Mouse (Mus musculus) ovary, adult 18-20 months (tissue): ENCODE measurements around the gene 1700088E04Rik.
A peak's percentile ranks its signal among the peaks of the same experiment; 100 is the strongest.

Experiments
- DNase-seq: peaks from one replicate; pipeline ENCODE4 v3.0.0; 2022; ENCODE audit warnings: low spot score, mixed read lengths

1700088E04Rik gene

DNA sequence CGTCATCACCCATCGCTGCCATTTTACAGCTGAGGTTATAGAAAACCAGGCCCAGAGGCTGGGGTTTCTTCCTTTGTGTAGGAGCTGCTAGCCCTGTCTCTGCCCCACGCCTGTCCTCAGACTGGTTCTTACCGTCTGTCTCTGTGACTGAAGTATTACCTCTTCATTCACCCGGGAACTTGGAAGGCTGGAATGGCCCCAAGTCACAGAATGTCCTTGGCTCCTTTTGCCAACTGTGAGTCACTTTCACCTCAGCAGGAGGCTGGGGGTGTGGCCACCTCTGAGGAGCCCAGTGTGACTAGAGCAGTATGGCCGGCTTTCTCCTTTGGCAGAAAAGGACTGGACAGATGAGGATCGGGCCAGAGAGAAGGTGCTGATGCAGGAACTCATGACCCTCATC is 9.6 kb downstream of the 1700088E04Rik start:
- DNase-seq = peak; percentile 79

DNA sequence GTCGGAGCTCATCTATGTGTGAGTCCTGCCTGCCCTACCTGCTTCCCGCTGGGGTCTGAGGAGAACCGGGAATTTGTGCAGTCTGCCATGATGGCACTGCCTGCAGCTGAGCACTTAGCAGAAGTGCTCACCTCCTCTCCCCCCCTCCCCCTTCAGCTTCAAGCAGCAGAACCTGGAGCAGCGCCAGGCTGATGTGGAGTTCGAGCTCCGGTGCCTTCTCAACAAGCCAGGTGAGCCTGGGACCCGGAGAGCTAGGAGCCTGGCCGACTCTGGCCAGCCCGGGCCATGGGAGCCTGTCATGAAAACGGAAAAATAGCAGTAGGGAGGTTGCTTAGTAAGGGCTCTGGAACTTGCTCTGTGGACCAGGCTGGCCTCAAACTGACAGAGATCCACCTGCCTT is 10.3 kb downstream of the 1700088E04Rik start:
- no peak for DNase-seq

DNA sequence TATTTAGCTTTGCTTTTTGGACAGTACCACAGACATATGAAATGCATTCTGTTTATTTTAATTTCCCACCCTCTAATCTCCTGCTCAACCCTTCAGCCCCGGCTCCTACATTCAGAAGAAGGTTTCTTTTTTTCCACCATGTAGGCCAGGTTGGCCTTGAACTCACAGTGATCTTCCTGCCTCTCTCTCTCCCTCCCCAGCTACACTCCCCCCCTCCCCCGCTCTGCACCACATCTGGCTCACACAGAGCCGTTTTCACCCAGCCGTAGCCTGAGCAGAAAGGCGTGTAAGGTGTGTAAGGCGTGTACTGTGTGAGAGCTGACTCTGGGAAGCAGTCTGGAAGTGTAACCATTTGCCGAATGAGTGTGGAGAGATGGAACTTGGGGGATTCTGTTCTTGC is 11.7 kb downstream of the 1700088E04Rik start:
- no peak for DNase-seq

DNA sequence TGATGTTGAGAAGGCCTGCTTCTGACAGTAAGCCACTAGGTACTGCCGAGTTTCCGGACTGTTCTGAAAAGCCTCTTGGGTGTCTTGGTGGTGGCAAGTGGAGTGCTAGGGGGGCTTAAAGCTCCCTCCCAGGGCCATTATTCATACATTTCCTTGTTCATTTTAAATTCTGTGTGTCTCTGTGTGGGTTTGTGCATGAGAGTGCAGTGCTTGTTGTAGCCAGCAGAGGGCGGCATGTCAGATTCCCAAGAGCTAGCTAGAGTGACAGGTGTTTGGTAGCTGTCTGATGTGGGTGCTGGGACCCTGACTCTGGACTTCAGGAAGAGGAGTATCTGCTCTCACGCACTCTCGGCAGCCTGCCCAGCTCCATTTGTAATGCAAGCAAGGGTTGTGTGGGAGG is 12.8 kb downstream of the 1700088E04Rik start:
- DNase-seq = no peak

DNA sequence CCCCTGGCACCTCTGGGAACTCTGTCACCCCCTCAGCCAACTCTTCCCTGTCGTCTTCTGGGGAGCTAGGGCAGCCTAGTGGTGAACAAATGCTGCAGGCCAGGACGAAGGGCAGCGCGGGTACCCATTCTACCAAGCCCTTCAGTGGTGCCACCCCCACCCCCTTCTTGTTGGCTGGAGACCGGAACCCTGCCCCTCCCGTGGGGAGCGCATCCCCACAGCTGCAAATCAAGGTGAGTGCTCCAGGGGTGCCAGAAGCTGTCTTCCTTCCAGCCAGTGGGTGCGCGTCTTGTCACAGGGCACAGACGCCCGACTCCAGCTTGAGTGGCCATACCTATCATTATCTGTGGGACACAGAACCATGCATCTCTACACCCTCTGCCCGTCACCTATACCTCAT is 14.0 kb downstream of the 1700088E04Rik start:
- DNase-seq = no peak

DNA sequence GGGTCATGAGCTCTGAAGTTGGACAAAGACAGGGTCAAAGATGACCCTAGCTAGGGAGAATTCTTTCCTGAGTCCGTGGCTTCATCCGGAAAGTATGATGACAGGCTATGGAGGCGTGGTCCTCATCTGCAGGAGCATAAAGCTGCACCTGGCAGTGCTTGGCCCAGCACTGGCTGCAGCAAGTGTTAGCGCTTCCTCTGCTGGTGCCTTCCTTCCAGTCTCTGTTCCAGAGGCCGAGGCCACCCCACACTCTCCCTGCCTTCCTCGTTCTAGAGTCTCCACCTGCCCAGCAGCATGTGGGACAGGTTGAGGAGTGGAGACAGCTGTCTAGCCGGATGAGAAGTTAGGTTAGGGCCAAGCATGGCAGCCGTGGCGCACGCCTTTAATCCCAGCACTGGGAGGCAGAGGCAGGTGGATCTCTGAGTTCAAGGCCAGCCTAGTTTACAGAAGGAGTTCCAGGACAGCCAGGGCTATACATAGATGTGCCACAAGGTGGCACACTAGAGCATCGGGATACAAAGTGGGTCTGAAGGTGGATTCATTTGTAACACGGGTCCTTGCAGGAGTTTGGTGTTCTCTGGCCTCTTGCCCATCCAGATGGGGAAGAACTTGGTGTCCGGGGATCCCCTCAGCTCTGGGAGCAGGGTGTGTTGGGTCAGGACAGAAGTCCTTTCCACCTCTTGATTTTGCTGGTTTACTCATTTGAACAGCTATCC is 14.7 kb downstream of the 1700088E04Rik start:
- DNase-seq = no peak

DNA sequence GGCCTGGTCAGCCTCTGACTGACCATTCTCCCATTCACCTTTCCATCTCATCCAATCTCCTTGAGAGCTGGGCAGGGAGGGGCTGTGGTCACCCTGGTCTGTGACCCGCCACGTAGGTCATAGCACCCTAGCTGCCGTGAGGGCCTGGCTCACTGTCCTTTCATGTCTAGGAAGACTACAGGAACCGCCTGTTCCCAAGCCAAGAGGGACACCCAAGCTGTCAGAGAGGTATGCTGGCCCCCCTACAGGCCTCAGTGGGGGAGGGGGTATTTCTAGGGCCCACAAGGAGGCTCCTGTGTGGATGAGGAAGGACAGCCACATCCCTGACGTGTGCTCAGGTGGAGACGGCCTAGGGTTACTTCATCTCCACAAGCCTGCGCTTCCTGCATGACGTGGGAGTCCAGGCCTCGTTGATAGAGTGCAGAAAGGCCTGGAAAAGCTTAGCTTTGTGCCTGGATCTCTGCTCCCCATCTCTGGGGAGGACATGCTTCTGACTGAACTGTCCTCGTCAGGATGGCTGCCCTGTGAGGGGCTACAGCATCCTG is 16.6 kb downstream of the 1700088E04Rik start:
- DNase-seq = no peak

DNA sequence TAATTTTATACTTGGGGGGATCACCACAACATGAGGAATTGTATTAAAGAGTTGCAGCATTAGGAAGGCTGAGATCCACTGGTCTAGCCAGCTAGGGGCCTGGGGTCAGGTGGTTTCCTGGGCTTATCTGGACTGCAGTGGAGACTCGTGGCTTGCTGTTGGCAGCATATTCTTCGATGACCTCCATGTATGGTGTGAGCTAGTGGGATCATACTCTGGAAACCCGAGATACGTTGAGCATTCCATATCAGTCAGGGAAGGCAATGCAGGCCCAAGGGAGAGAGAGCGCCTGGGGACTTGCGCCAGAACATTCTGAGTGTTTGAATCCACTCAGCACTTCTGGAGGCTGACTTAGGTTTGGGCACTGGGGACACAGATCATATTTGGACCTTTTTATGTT is 17.3 kb downstream of the 1700088E04Rik start:
- DNase-seq = no peak

DNA sequence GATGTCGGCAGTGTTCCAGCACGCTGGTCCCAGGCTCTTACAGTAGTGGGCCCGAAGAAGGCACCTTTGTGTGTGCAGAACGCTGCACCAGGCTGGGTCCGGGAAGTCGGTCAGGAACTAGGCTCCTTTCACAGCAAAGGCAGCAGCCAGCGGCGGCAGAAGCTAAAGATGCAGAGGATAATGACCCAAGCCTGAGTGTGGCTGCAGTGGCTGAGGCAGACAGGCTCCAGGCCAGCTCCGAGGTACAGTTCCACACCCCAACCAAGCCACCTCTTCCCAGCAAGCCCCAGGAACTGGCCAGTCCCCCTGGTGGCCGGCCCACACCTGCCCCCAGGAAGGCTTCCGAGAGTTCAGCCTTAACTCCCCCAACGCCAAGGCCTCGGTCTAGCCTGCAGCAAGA is 18.5 kb downstream of the 1700088E04Rik start:
- no peak for DNase-seq

DNA sequence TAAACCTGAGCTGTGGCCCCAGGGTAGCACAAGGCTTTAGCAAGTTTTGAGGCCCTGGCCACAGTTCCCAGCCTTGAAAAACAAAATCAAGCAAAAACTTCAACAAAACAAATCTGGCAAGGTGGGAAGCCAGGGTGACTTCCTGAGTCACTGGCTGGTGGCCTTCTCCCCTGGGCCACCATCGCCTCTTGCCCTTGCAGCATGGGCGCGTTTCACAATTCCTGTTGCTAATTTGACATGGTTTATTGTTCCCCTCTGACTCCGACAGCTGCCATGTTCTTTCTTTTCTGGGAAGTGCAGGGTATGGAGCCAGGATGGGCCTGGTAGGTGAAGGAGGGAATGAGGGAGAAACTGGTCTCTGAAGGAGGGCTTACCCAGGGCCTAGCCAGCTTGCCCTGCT is 18.9 kb downstream of the 1700088E04Rik start:
- DNase-seq = no peak

DNA sequence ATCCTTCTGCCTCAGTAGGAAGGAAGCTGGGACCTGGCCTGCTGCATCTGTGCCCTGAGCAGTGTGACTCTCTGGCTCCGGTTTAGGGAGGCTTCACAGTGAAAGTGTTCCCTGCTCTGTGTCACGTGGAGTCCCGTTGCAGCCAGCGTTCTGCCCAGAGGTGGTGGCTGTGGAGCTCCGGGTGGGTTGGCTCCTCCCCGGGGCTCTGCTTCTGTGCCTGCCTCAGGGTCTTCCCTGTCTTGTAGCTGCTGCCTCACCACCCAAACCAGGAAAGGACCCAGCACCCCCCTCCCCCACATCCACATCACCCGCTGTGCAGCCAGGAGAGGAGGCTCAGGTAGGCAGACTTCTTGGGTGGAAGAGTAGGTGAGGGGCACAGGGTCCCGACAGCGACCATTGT is 21.6 kb downstream of the 1700088E04Rik start:
- no peak for DNase-seq

DNA sequence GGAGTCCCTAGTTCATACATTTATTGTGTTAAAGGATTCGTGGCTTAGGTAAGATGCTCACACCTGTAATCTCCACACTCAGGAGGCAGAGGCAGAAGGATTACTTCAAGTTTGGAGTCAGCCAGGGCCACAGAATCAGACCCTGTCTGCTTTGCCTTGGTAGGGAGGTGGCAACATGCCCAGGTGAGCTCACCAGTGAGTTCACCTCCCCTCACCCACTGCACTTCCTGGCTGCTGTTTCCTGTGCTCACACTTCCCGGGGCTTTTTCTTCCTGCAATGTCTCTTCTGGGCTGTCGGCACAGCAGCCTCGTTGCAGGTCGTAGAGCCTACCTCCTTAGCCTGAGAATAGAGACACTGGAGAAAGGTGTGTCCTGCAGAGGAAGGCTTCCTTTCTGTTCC is 25.8 kb downstream of the 1700088E04Rik start:
- DNase-seq = no peak

DNA sequence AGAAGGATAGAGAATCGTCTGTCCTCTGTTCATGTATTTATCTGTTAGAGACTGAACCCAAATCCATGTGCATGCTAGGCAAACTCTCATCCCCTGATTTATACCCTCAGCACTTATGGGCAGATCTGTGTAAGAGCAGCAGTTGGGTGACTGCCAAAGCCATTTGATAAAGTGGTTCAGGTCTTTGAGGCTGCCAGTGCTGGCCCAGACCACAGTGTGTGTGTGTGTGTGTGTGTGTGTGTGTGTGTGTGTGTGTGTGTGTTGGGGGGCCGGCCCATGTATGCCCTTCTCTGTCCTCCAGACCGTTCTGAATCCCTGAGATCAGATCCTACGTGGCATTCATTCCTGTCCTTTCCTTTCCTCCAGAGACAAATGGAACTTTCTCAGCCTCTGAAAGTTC is 29.3 kb downstream of the 1700088E04Rik start:
- no peak for DNase-seq

DNA sequence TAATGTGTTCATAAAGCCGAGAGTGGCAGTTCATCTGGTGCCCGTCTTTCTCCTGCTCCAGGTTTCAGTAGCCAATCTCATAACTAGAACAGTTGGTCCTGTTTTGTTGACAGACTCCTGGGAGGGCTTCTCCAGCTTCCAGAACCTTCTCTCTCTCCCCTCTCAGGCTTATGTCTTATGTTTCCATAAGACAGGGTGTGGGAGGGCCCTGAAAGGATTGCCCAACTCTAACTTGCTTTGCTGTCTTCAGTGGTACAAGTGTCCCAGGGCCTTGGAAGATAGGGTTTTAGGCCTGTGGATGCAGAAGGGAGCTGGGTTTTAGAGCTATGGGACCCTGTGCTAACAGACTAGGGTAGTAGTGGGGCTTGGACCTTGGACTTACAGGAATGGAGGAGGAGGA is 30.5 kb downstream of the 1700088E04Rik start:
- DNase-seq = no peak

DNA sequence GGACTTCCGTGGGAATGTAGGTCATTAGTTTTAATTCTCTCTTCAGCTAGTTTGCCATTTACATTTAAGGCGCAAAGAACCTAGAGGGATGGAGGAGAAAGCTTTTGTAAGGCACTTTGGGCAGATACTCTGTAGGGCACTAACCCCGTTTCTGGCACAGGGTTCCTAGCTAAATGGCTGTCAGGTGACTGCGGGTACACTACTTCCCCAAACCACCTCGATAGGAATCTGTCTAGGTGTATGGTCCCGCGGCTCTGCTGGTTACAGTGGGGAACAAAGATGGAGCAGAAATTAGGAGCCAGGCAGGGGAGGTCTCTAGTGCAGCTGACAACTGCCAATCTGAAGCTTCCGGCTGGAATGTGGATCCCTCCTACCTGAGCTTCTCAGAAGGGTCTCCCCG is 31.0 kb downstream of the 1700088E04Rik start:
- DNase-seq = no peak

DNA sequence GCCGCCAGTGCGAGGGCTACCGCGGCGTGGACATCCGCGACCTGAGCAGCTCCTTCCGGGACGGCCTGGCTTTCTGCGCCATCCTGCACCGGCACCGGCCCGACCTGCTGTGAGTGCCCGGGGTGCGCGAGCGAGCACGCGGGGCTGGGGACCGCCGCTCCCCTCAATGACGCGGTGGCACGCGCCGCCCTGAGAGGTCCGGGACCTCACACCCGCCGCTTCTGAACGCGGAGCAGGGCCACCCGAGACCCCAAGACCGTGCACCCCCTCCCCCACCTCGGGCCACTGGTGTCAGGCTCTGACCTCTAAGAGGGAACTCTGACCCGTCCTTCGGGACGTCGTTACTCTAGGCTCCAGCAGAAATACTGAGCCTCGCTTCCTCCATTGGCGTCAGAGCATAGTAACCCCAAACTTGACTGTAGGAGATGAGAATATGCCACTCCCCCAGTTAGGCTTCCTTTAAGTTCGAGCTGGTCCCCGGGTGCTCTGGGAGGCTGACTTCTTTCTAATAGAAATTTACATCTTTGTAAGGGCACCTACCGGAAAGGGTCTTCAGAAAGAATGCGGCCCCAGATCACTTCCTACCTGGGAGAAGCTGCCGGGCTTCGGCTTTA is 31.6 kb downstream of the 1700088E04Rik start:
- DNase-seq = no peak

DNA sequence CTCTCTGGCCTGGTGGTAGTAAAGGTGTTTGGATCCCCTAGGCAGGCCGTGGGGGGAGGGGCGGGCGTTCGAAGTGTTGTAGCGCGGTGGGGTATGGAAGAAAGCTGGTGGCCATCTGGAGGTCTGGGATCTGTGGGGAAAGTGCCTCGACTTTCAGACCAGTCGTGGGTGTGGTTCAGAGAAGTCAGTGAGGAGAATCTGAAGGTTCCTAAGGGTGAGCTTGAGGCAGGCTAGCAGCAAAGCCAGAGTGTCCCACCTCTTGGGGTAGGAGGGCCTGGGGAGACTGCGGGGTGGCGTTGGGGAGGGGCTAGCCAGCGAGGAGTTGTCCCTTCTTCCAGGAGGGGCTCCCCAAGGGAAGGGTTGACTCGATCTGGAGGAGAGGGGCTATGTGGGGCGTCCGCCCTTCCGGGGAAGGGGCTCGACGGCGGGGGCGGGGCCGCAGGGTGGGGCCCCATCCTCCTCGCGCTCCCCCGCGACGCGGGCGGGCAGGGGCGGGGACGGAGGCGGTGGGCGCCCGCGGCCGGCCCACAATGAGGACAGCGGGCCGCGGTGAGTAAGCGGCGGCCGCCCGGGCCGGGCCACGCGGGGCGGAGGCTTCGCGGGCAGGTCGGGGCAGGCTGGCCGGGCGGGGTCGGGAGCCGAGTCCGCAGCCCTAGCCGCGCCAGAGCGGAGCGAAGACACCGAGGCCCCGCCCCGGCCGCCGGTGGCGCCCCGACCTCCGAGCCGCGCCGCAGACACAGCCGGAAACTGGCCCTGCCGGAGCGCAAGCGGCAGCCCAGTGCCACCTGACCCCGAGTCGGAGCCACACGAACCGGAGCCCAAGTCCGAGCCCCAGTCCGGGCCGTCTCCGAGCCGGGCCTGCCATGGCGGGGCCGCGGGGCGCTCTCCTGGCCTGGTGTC is 32.4 kb downstream of the 1700088E04Rik start, which contains the start of gene Micall1:
Micall1 (plus strand) TSS at position 478 of the 900 bp plus-strand sequence.
- peak; percentile 64 for DNase-seq

DNA sequence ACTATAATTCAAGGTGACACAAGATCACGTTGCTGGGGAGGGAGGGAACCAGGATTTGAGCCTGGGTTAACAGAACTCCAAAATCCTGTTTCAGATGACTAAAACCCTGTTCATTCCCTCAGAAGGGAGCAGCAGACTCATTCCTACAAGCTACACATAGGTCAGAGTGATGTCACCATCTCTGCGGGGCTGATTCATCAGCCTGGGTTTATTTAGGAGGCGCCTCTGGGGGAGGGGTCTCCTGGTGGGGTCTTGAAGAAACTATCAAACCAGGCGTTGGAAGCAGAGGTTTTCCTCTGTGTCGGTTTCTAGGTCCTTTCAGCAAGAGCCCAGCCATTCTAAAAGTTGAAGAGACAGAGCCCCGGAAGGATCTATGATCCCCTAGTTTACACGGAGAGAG is 33.1 kb downstream of the 1700088E04Rik start:
- DNase-seq = no peak

DNA sequence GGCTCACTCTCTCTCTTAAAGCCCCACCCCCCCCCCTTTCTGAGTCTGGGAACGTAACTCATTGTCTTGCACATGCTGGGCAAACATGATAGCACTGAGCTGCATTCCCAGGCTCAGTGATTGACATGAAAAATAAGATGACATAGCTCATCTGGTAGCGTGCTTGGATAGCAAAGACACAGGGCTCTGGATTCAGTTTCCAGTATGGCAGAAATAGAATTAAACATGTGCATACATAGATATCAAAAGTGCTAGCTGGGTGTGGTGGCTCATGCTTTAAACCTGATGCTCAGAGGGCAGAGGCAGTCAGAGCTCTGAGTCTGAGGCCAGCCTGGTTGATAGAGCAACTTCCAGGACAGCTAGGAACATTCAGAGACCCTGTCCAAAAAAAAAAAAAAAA is 35.2 kb downstream of the 1700088E04Rik start:
- no peak for DNase-seq

DNA sequence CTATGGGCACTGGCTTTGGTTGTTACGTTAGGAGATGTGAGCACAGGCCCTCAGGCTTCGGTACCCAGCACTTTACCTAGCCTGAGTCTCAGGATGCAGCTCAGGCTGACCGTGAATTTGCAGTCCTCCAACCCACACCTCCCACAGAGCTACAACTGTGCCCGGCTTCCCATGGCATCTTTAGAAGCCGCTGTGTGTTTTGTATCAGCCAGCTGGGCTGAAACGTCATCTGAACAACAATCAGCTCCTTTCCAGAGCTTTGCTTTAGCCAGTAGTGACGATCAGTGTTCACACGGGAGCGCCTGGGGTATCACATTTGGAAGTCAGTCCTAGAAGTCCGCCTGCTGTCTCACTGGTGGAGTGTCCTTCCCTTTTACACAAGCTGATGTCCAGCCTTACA is 37.8 kb downstream of the 1700088E04Rik start:
- DNase-seq = no peak

DNA sequence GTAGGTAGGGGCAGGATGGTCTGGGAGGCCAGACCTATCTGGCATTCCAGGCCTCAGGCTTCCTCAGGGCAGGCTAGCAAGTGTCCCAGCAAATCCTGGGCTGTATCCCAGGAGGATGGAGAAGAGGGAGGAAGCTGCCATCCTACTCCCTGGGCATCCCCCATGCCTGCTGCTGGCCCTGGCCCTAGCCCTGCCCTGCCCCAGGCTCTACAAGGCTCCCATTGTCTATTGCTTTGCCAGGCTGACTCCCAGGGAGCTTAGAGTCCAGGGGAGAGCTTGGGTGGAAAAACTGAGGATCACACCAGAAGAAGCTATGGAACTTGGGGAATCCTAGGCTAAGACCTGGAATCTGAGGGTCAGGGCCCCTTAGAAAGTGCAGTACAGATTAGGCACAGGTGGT is 39.5 kb downstream of the 1700088E04Rik start:
- DNase-seq = no peak

DNA sequence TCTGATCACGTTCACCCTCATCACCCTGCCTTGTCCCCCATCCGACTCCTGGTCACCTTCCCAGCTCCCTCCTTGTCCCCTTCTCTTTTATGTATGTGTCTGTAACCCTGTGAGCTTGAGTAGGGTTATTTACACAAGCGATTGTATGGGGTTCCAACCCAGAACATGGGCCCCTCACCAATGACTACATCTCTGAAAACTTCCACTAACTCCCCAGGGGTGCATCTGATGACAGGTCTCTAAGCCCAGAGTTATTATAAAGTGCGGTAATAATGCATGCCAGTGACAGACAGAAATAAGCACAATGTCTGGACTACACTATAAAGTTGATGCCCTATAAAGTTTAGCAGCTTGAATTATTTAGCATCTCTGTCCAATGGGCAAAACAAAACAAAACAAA is 40.7 kb downstream of the 1700088E04Rik start:
- DNase-seq = no peak

DNA sequence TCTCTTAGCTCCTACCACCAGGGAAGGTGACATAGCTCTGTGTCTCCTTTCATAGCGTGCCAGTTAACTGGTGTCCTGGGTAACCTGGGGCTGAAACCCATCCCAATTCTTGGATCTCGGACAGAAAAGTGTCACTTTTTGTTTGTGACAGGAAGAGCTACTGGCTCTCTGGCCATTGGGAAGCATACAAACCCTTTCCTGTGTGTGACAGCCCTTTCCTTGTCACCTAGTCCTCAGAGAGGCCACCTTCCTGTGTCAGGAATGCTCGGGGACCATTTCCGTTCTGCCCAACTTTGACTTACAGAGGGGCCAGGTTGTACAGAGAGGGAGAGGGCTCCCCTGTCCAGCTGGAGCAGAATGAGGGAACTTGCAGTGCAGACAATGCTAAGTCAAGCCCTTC is 41.6 kb downstream of the 1700088E04Rik start:
- no peak for DNase-seq
